Mouse (Mus musculus) heart, adult 9 months (tissue): ENCODE data around the gene Coro7.
"Not testable (repeated sequence)": the region's sequence is repeated elsewhere in the genome, so short reads cannot be mapped to it uniquely, and the experiment has no call there.

ENCODE experiments used
- DNase-seq, 2 experiments: peaks; one replicate each; pipeline ENCODE4 v3.0.0; 2022; ENCODE audit warnings: low spot score in 2 of 2

The Coro7 gene

GRCm38 (mm10) chr16:4595527-4595963 lies 84.0 kb downstream of the Coro7 start:
- peak; percentile 51 to 58 for DNase-seq

DNA sequence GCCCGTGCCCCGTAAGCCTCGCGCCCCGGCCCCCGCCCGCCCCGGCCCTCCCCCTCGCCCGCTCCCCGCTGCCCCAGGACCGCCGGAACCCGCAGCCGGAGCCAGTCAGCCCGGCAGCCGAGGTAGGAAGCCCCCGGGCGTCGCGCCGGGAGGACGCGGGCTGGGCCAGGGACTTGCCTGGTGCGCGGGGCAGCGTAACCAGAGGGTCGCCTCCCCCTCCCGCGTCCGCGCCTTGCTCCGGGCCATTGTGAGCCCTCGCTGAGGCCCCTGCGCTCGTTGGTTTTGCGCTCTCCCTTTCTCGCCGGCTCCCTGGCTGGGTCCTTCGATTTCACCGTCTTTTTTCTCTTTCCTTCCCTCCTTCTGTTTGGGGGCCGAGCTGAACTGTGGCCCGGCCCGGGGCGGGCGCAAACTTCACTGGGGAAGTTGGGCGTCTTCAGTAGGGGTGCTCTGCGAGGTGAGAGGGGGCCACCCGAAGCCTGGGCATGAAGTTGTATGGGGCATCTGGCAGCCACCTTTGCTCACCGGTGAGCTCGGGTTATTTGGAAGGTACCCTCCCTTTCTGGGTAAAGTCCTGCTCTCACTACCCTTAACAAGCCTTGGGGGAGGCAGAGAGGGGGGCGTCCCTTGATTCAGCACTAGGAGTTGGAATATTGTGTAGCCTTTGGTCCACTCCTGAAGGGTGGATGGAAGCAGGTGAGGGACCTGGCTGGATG lies 84.6 kb downstream of the Coro7 start:
- DNase-seq: peak; percentile 34 to 53

GRCm38 (mm10) chr16:4593971-4594813 lies 85.4 kb downstream of the Coro7 start, which contains the start of gene Glis2:
Gene Glis2, plus strand, starts transcription at chr16:4594713.
- DNase-seq: peak; percentile 62 to 66

DNA sequence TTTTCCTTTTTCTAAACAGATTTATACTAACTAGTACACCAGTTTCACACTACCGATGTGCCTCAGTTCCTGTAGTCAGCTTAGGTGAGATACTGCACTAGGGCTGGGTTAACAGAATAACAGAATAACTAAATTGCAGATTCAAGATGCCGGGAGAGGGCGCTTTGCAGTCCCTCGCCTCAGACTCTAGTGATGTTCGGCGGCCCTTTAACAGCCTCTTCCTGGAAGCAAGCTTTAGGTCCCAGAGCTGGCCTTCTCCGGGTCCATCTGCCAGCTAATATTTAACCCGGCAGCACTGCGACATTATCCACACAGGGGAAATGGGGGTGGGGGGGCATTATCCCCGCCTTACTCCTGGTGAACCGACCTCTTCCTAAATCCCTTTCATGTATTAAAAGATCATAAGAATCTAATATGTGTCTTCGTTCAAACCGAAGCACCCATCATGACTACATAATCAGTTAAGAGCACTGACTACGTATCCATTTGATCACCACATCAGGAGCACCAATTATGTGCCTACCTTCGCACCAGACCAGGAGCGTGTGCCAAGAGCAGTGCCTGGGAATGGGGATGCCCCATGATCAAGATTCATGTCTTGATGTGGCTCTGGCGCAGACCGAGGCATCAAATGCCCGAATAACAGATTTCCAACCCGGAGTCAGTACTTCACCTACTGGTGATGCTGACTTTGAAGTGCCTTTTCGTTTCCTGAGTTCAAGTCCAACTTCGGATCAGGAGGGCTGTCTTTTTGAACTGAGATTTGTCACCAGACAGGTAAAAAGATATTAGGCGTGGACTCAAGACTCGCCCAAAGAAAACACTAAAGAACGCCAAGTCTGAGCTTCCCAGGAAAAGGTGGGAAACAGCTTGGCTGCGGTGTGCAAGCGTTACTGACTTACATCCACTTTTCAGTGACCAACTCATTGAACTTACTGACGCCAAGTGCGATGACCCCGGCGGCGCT lies 86.4 kb downstream of the Coro7 start:
- peak in 1 of 2 experiments; percentile 59 for DNase-seq

DNA sequence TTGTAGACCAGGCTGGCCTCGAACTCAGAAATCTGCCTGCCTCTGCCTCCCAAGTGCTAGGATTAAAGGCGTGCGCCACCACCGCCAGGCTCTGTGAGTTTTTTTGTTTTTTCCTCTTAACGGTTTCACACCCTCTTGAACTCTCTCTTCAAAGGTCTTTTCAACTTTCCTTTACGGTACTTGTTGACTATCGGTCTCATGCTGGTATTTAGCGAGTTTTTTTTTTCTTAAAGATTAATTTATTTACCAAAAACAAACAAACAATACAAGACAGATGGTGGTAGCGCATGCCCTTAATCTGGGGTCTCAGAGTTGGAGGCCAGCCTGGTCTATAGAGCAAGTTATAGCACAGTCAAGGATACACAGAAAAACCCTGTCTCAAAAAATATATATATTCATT lies 89.3 kb downstream of the Coro7 start:
- no peak for DNase-seq

GRCm38 (mm10) chr16:4587516-4588210 lies 91.9 kb downstream of the Coro7 start:
- DNase-seq: peak; percentile 41 to 51

GRCm38 (mm10) chr16:4586531-4587123 lies 93.0 kb downstream of the Coro7 start:
- peak; percentile 99 for DNase-seq

DNA sequence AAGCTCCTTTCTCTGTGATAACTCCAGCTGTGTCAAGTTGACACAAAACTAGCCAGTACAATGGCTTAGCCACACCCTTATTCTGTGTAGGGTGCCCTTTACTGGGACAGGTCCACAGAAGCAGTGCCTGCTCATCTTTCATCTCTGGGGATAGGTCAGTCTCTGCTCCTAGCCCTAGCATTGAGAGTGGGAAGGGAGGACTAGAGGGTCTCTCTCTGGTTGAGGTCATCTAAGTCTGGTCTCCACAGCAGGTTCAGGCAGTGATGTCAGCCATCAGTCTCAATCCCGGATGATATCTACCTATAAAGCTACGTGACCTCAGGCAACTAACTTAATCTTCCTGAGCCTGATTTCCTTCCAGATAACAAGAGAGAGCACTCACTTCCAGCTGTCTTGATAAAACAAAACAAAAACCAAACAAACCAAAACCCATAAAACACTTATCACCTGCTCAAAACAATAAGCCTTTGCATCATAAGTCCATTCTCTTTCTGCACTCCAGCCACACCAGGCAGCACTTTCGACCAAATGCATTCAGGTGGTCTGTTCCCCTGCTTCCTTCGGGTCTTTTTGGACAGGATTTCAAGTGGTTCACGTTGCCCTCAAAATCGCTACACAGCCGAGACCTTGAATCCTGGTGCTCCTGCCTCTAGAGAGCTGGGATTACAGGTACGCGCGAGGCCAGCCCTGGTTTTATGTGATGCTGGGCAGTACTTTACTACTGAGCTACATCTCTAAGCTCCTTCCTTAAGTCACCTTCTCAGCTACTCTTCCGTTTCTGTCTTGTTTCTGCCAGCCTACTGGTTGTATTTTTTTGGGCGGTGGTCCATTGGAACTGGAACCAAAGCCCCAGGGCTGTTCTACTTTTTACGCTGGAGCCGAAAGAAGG lies 93.7 kb downstream of the Coro7 start:
- no peak for DNase-seq

- no peak for DNase-seq
Measured at GRCm38 (mm10) chr16:4584438-4584837, 95.1 kb downstream of the Coro7 start.

GRCm38 (mm10) chr16:4583807-4584206 lies 95.8 kb downstream of the Coro7 start:
- DNase-seq: no peak

DNA sequence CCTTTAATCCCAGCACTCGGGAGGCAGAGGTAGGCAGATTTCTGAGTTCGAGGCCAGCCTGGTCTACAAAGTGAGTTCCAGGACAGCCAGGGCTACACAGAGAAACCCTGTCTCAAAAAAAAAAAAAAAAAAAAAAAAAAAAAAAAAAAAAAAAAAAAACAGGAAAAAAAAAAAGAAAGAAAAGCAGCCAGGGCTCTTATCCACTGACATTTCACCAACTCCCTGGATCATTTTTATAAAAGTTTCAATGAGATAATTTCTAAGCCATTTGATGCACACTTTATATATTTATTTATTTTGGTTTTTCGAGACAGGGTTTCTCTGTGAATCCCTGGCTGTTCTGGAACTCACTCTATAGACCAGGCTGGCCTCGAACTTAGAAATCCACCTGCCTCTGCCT lies 98.4 kb downstream of the Coro7 start:
- not testable (repeated sequence) for DNase-seq

DNA sequence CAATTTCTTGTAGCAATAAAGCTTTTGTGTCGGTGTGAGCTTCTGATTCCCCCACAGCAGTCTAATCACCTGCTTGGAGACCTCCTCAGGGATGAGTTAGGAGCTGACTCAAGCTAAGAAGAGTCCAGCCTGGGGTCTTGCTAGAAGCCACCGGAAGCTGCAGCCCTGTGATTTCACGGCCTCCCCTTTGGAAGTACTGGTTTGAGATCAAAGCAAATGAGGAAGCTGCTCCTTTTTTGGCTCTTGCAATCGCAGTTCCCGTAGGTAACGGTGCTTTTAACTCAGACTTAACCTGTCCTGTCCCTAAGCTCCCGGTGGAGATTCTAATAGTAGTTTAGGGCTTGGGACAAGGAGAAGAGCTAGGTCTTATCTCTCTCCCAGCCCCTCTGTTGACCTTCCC lies 100.9 kb downstream of the Coro7 start:
- no peak for DNase-seq

DNA sequence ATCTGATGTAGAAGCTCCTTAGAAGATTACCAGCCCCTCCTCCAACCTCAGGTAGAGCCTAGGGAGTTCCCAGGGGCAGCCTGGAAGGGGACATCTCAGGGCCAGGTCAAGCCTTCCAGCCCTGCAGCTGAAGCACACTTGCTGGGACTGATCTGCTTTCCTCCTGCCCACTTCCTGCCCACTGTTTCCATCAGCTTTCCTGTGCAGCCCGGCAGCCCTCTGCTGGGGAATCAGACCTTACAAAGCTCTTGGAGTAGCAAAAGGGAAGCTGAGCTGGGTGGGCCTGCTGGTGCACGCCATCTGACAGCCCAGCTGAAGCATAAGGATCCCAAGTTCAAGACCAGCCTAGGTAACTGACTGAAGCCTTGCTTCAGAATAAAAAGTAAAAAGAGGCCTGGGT lies 102.7 kb downstream of the Coro7 start:
- DNase-seq: no peak
